Mouse (Mus musculus) midbrain, embryonic 14.5 days (tissue): ENCODE measurements around the gene Fam170b. TPM values are rescaled to one million over a fixed set of nuclear protein-coding genes. Genes with fewer than 3 reads are reported as not detected.

Experiments
- ATAC-seq: fragments of 200-750 bp; cut with Nextera tagmentation; 2 replicates; pipeline ENCODE4 v1.8.0; 2017; ENCODE audit warnings: moderate number of reproducible peaks, moderate library complexity; ENCODE audit not compliant: low FRiP score, low TSS enrichment
- DNase-seq: peaks from one replicate; pipeline ENCODE4 v3.0.0-alpha.2; 2015
- H3K27ac ChIP-seq: fragments of 300-500 bp; sonication (generic); replicated peaks from 2 replicates; pipeline ENCODE4 v1.5.1; 2014; ENCODE audit warnings: mild to moderate bottlenecking, low read depth, low read length, moderate library complexity
- H3K27me3 ChIP-seq: fragments of 300-500 bp; sonication (generic); 2 replicates; pipeline ENCODE4 v1.6.1; 2014; ENCODE audit warnings: low read length, control low read depth, mixed read lengths; ENCODE audit not compliant: control insufficient read depth, insufficient read depth
- H3K36me3 ChIP-seq: fragments of 300-500 bp; sonication (generic); 2 replicates; pipeline ENCODE4 v1.6.1; 2014; ENCODE audit warnings: low read length, control low read depth; ENCODE audit not compliant: control insufficient read depth, insufficient read depth
- H3K4me1 ChIP-seq: fragments of 300-500 bp; sonication (generic); 2 replicates; pipeline ENCODE4 v1.6.1; 2014; ENCODE audit warnings: mild to moderate bottlenecking, antibody characterized with exemption, low read length, control low read depth; ENCODE audit not compliant: control insufficient read depth, insufficient read depth
- H3K4me2 ChIP-seq: fragments of 300-500 bp; sonication (generic); 2 replicates; pipeline ENCODE4 v1.6.1; 2014; ENCODE audit warnings: mild to moderate bottlenecking, low read length, moderate library complexity
- H3K4me3 ChIP-seq: fragments of 300-500 bp; sonication (generic); replicated peaks from 2 replicates; pipeline ENCODE4 v1.5.1; 2014; ENCODE audit warnings: low read depth, low read length
- H3K9ac ChIP-seq: fragments of 300-500 bp; sonication (generic); replicated peaks from 2 replicates; pipeline ENCODE4 v1.6.1; 2014; ENCODE audit warnings: mild to moderate bottlenecking, low read length, moderate library complexity
- H3K9me3 ChIP-seq: fragments of 300-500 bp; sonication (generic); 2 replicates; pipeline ENCODE4 v1.6.1; 2016; ENCODE audit warnings: low read length, control low read depth, mixed read lengths; ENCODE audit not compliant: control insufficient read depth
- WGBS: fragments of 180-500 bp; shearing (Covaris S2); extraction: QIAGEN DNeasy Blood & Tissue Kit; methylation state at CpG from one replicate; pipeline ENCODE4 v1.1.7; 2014; 5-methylcytosine and 5-hydroxymethylcytosine counted together
- polyA plus RNA-seq: library from polyadenylated mRNA; unstranded; fragments of >200 nt; fragmentation: Nextera tagmentation; extraction: Ambion mirVana; gene quantifications from 2 replicates; pipeline ENCODE4 v1.2.1, GENCODE M21; 2014

Gene Fam170b
- polyA plus RNA-seq = not detected in 2 replicates

GRCm38 (mm10) chr14:32833847-32834246, at the start of gene Fam170b:
Gene Fam170b (plus strand): TSS chr14:32833962.
- DNase-seq (no peak), ATAC-seq (no peak)
- no peaks in the 10 kb centered on the region for H3K4me1 ChIP-seq
- H3K9me3 ChIP-seq = no peaks in the 10 kb centered on the region
- WGBS = 83% methylated on average over 8 of the region's 8 CpGs
- H3K9ac ChIP-seq = no peak within 1 kb of the TSS
- no peak within 1 kb of the TSS for H3K4me3 ChIP-seq
- no peak within 1 kb of the TSS for H3K27ac ChIP-seq
- no peak within 1 kb of the TSS for H3K4me2 ChIP-seq
- no peaks in the 10 kb centered on the region for H3K36me3 ChIP-seq
- no peaks in the 10 kb centered on the region for H3K27me3 ChIP-seq

GRCm38 (mm10) chr14:32784130-32784747, 49.5 kb upstream of the Fam170b start:
- 90% methylated on average over 12 of the region's 12 CpGs for WGBS
- no peaks in the 10 kb centered on the region for H3K4me1 ChIP-seq
- no peak overlapping the region for H3K27ac ChIP-seq
- DNase-seq (no peak), ATAC-seq (no peak)
- no peaks in the 10 kb centered on the region for H3K9me3 ChIP-seq
- H3K4me2 ChIP-seq = no peak overlapping the region
- H3K9ac ChIP-seq = no peak overlapping the region
- H3K4me3 ChIP-seq = no peak overlapping the region
- H3K27me3 ChIP-seq = no peaks in the 10 kb centered on the region
- no peaks in the 10 kb centered on the region for H3K36me3 ChIP-seq

- no peak for ATAC-seq
- H3K27ac ChIP-seq = no peak overlapping the region
- 76% methylated on average over 4 of the region's 4 CpGs for WGBS
Measured at GRCm38 (mm10) chr14:32784748-32785134, 49.0 kb upstream of the Fam170b start.

GRCm38 (mm10) chr14:32785556-32786130, 48.1 kb upstream of the Fam170b start, which contains the start of gene Tmem273:
Gene Tmem273 (plus strand): TSS chr14:32785963.
- DNase-seq = no peak
- Histone ChIP-seq H3K4me1 (no peaks in the 10 kb centered on the region), H3K9ac (no peak within 1 kb of the TSS), H3K27ac (no peak within 1 kb of the TSS), H3K36me3 (no peaks in the 10 kb centered on the region), H3K4me2 (no peak within 1 kb of the TSS), H3K27me3 (no peaks in the 10 kb centered on the region), H3K4me3 (no peak within 1 kb of the TSS), H3K9me3 (no peaks in the 10 kb centered on the region)
- 71% methylated on average over 3 of the region's 3 CpGs for WGBS
- no peak for ATAC-seq

More at GRCm38 (mm10) chr14:32784748-32785134, 49.0 kb upstream of the Fam170b start:
- no peaks in the 10 kb centered on the region for H3K27me3 ChIP-seq
- DNase-seq = no peak
- no peak overlapping the region for H3K9ac ChIP-seq
- no peak overlapping the region for H3K4me3 ChIP-seq
- no peaks in the 10 kb centered on the region for H3K36me3 ChIP-seq
- no peaks in the 10 kb centered on the region for H3K4me1 ChIP-seq
- H3K9me3 ChIP-seq = no peaks in the 10 kb centered on the region
- no peak overlapping the region for H3K4me2 ChIP-seq

GRCm38 (mm10) chr14:32787691-32788090, 46.1 kb upstream of the Fam170b start:
- Histone ChIP-seq H3K27me3 (no peaks in the 10 kb centered on the region), H3K9me3 (no peaks in the 10 kb centered on the region), H3K27ac (no peak overlapping the region), H3K4me1 (no peaks in the 10 kb centered on the region), H3K4me2 (no peak overlapping the region), H3K9ac (no peak overlapping the region), H3K4me3 (no peak overlapping the region), H3K36me3 (no peaks in the 10 kb centered on the region)
- no peak for DNase-seq
- 64% methylated on average over 5 of the region's 5 CpGs for WGBS
- ATAC-seq = no peak

DNA sequence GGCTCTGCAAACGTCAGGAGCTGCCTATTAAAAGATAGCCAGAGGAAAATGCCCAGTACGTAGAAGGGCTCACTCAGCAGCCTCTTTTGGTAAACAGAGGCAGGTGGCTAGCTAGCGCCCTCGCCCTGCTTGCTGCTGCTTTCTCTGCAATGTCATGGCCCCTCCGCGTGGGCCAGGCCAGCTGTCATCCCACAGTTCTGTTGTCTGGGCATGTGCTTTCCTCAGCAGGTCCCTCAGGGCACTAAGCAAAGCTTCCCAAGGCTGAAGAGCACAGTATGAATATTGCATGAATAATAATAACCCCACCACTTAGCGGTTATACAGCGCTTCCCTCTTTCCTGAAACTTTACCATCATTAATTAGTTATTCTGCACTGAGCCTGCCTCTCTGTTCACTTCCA, 37.4 kb upstream of the Fam170b start:
- Histone ChIP-seq H3K9me3 (no peaks in the 10 kb centered on the region), H3K4me2 (no peak overlapping the region), H3K27ac (no peak overlapping the region), H3K27me3 (no peaks in the 10 kb centered on the region), H3K36me3 (no peaks in the 10 kb centered on the region), H3K9ac (no peak overlapping the region), H3K4me3 (no peak overlapping the region), H3K4me1 (0 out of 2 replicates have a peak, but pooled peaks cover 3% of the 10 kb centered on the region)
- WGBS = 33% methylated on average over 8 of the region's 8 CpGs
- DNase-seq (peak; percentile 28), ATAC-seq (peak; percentile 43; the same call in 1 of the 2 replicates)

DNA sequence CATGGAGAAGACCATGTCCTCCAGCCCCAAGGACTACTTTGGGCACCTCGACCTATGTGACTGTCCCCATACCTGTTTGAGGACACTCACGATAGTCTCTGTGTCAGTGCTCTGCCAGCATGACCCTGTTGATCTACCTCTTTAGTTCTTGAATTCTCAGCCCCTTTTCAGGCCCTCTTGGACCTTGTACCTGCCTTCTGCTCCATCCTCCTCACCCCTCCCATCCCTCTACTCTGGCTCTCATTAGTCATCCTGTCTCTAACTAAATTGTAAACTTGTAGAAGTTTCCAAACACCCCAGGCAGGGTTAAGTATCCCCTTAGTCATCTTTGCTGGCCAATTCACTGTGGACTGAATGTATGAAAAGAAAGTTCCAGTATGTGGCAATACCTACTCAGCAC, 36.0 kb upstream of the Fam170b start:
- Histone ChIP-seq H3K27me3 (no peaks in the 10 kb centered on the region), H3K36me3 (no peaks in the 10 kb centered on the region), H3K4me1 (0 out of 2 replicates have a peak, but pooled peaks cover 3% of the 10 kb centered on the region), H3K4me3 (no peak overlapping the region), H3K27ac (no peak overlapping the region), H3K9ac (no peak overlapping the region), H3K9me3 (no peaks in the 10 kb centered on the region), H3K4me2 (no peak overlapping the region)
- DNase-seq (no peak), ATAC-seq (no peak)
- 92% methylated on average over 2 of the region's 2 CpGs for WGBS

- no peak overlapping the region for H3K4me2 ChIP-seq
- no peak overlapping the region for H3K9ac ChIP-seq
- 0 out of 2 replicates have a peak, but pooled peaks cover 3% of the 10 kb centered on the region for H3K4me1 ChIP-seq
- H3K27me3 ChIP-seq = no peaks in the 10 kb centered on the region
- H3K27ac ChIP-seq = no peak overlapping the region
- WGBS = 89% methylated on average over 4 of the region's 4 CpGs
- H3K36me3 ChIP-seq = no peaks in the 10 kb centered on the region
- H3K4me3 ChIP-seq = no peak overlapping the region
- ATAC-seq (no peak), DNase-seq (no peak)
- no peaks in the 10 kb centered on the region for H3K9me3 ChIP-seq
Measured at GRCm38 (mm10) chr14:32798355-32798754, 35.4 kb upstream of the Fam170b start.

DNA sequence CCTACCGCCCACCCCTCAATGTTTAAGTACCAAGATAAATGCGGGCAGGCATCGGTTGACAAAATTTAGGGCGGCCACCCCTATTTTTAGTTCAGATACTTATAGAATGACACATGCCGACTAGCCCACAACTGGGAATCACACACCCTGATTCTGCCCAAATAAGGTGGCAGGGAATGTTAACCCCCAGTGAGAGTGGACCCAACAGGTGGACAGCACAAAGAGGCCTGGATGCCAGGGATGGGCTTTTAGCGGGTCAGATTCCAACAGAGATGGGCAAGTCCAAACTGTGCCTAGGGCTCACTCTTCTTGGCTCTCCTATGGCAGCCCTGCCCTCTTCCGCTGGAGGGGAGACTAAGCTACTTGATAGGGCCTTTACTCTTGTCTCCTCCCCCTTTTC, 33.7 kb upstream of the Fam170b start:
- DNase-seq (no peak), ATAC-seq (no peak)
- 94% methylated on average over 7 of the region's 7 CpGs for WGBS

More for the DNA sequence above, 33.7 kb upstream of the Fam170b start:
- Histone ChIP-seq H3K4me3 (no peak overlapping the region), H3K4me1 (0 out of 2 replicates have a peak, but pooled peaks cover 3% of the 10 kb centered on the region), H3K9ac (no peak overlapping the region), H3K4me2 (no peak overlapping the region), H3K9me3 (no peaks in the 10 kb centered on the region), H3K36me3 (no peaks in the 10 kb centered on the region), H3K27me3 (no peaks in the 10 kb centered on the region), H3K27ac (no peak overlapping the region)
